Mouse (Mus musculus) layer of hippocampus, postnatal 25 days (tissue): ENCODE data around the gene Olfr678. TPM values are rescaled to one million over a fixed set of nuclear protein-coding genes. Genes with fewer than 3 reads are reported as not detected.
"Not testable (repeated sequence)": the region's sequence is repeated elsewhere in the genome, so short reads cannot be mapped to it uniquely, and the experiment has no call there.

Experiments used
- DNase-seq, 2 experiments: peaks; one replicate each; pipeline ENCODE4 v3.0.0; 2022; ENCODE audit warnings: mixed read lengths in 2 of 2, low spot score in 1 of 2; ENCODE audit errors: extremely low spot score in 1 of 2
- total RNA-seq, 2 experiments: library from RNA; stranded (reverse); gene quantifications; 2 replicates each; pipeline ENCODE4 v1.2.3; 2021

Gene Olfr678
- not detected for total RNA-seq

- no peak for DNase-seq
Observed at GRCm38 (mm10) chr7:105064175-105064574, at the start of gene Olfr678. Olfr678 (plus strand) TSS chr7:105064475.

- no peak for DNase-seq
Observed at GRCm38 (mm10) chr7:105022530-105022929, 41.7 kb upstream of the Olfr678 start.

GRCm38 (mm10) chr7:105028360-105028759 lies 35.9 kb upstream of the Olfr678 start, which contains the start of gene Olfr675:
Olfr675 (minus strand) TSS chr7:105028460.
- no peak for DNase-seq

GRCm38 (mm10) chr7:105032398-105032797 lies 31.9 kb upstream of the Olfr678 start, which contains the start of gene Olfr676:
Olfr676 (plus strand) TSS chr7:105032698.
- DNase-seq = no peak

GRCm38 (mm10) chr7:105033836-105034235 lies 30.4 kb upstream of the Olfr678 start:
- not testable (repeated sequence) for DNase-seq

- no peak for DNase-seq
Observed at GRCm38 (mm10) chr7:105058951-105059350, 5.3 kb upstream of the Olfr678 start.

GRCm38 (mm10) chr7:105080905-105081304 lies 16.6 kb downstream of the Olfr678 start, which contains the start of gene Olfr679:
Olfr679 (plus strand) TSS chr7:105081205.
- no peak for DNase-seq

- DNase-seq = not testable (repeated sequence)
Observed at GRCm38 (mm10) chr7:105092717-105093116, 28.4 kb downstream of the Olfr678 start, which contains the start of gene Olfr680-ps1. Olfr680-ps1 (minus strand) TSS chr7:105092817.

- DNase-seq = no peak
Observed at GRCm38 (mm10) chr7:105116536-105116935, 52.3 kb downstream of the Olfr678 start, which contains the start of gene Olfr681. Olfr681 (plus strand) TSS chr7:105116836.

Other genes starting within 250 kb of the Olfr678 start
- gene Usp17lb, start 221.9 kb upstream of the Olfr678 start, total RNA-seq = not detected
- gene Usp17la, start 207.5 kb upstream of the Olfr678 start, total RNA-seq = not detected
- gene Olfr665, start 186.4 kb upstream of the Olfr678 start, total RNA-seq = not detected
- not detected for gene Olfr666, start 168.5 kb upstream of the Olfr678 start, total RNA-seq
- not detected for gene Olfr667, start 143.0 kb upstream of the Olfr678 start, total RNA-seq
- gene Olfr668, start 136.4 kb upstream of the Olfr678 start, total RNA-seq = not detected
- not detected for gene Olfr669, start 130.2 kb upstream of the Olfr678 start, total RNA-seq
- not detected for gene Olfr670, start 101.9 kb upstream of the Olfr678 start, total RNA-seq
- gene Olfr671, start 85.3 kb upstream of the Olfr678 start, total RNA-seq = not detected
- not detected for gene Olfr672, start 62.4 kb upstream of the Olfr678 start, total RNA-seq
- not detected for gene Olfr675, start 36.0 kb upstream of the Olfr678 start, total RNA-seq
- not detected for gene Olfr676, start 31.8 kb upstream of the Olfr678 start, total RNA-seq
- gene Olfr677, start 13.1 kb upstream of the Olfr678 start, total RNA-seq = not detected
- not detected for gene Olfr679, start 16.7 kb downstream of the Olfr678 start, total RNA-seq
- gene Olfr680-ps1, start 28.3 kb downstream of the Olfr678 start, total RNA-seq = not detected
- not detected for gene Olfr681, start 52.4 kb downstream of the Olfr678 start, total RNA-seq
- gene Olfr683, start 82.5 kb downstream of the Olfr678 start, total RNA-seq = not detected
- gene Olfr684, start 99.2 kb downstream of the Olfr678 start, total RNA-seq = not detected
- gene Olfr685, start 121.5 kb downstream of the Olfr678 start, total RNA-seq = not detected
- gene Olfr686, start 143.0 kb downstream of the Olfr678 start, total RNA-seq = not detected
- not detected for gene Olfr688, start 223.6 kb downstream of the Olfr678 start, total RNA-seq
- not detected for gene Olfr689, start 246.7 kb downstream of the Olfr678 start, total RNA-seq